Mouse (Mus musculus) thymus, adult 2 months (tissue): ENCODE measurements around the gene Lct. TPM values are rescaled to one million over a fixed set of nuclear protein-coding genes. Genes with fewer than 3 reads are reported as not detected.

Experiments used
- DNase-seq: peaks from one replicate; pipeline ENCODE4 v3.0.0; 2021
- H3K27ac ChIP-seq: fragments of 200-500 bp; 2 replicates; pipeline ENCODE4 v1.5.1; 2012; ENCODE audit warnings: low read length, control low read depth; ENCODE audit not compliant: control insufficient read depth, insufficient read depth
- H3K27me3 ChIP-seq: fragments of 200-500 bp; 2 replicates; pipeline ENCODE4 v1.6.1; 2012; ENCODE audit warnings: mild to moderate bottlenecking, low read length, moderate library complexity, mixed read lengths; ENCODE audit not compliant: control insufficient read depth, insufficient read depth
- H3K36me3 ChIP-seq: fragments of 200-500 bp; 2 replicates; pipeline ENCODE4 v1.6.1; 2012; ENCODE audit warnings: mild to moderate bottlenecking, low read length, moderate library complexity; ENCODE audit not compliant: control insufficient read depth, insufficient read depth
- H3K4me1 ChIP-seq: fragments of 200-500 bp; replicated peaks from 2 replicates; pipeline ENCODE4 v1.6.1; 2012; ENCODE audit warnings: low read length; ENCODE audit not compliant: control insufficient read depth, insufficient read depth
- H3K4me3 ChIP-seq: fragments of 200-500 bp; 2 replicates; pipeline ENCODE4 v1.5.1; 2012; ENCODE audit warnings: mild to moderate bottlenecking, low read length, control low read depth, moderate library complexity; ENCODE audit not compliant: control insufficient read depth, insufficient read depth
- CTCF ChIP-seq: fragments of 200-500 bp; IDR thresholded peaks from 2 replicates; pipeline ENCODE4 v1.5.1; 2012; ENCODE audit warnings: mild to moderate bottlenecking, control low read depth, low read length, moderate library complexity, borderline replicate concordance; ENCODE audit not compliant: control insufficient read depth, poor library complexity, insufficient read depth; ENCODE audit errors: extremely low read depth
- POLR2A ChIP-seq: fragments of 200-500 bp; IDR thresholded peaks from 2 replicates; pipeline ENCODE4 v1.6.1; 2012; ENCODE audit warnings: mild to moderate bottlenecking, low read length, control low read depth, moderate library complexity; ENCODE audit not compliant: control insufficient read depth, poor library complexity, insufficient read depth; ENCODE audit errors: extremely low read depth
- WGBS: fragments of 180-500 bp; shearing (Covaris S2); methylation state at CpG from one replicate; pipeline ENCODE4 v1.1.7; 2018; 5-methylcytosine and 5-hydroxymethylcytosine counted together
- polyA plus RNA-seq: library from polyadenylated mRNA; depleted of rRNA; stranded (reverse); fragments of >200 nt; gene quantifications from 2 replicates; pipeline ENCODE4 v1.2.3, GENCODE M21; 2012

Gene Lct
- polyA plus RNA-seq, 1 experiment = 0.19 TPM

GRCm38 (mm10) chr1:128295717-128296528, 32.2 kb downstream of the Lct start:
- H3K4me3 ChIP-seq = no peak overlapping the region
- no peaks in the 10 kb centered on the region for H3K4me1 ChIP-seq
- DNase-seq = no peak
- no peak for TF ChIP-seq CTCF
- no peaks in the 10 kb centered on the region for H3K27me3 ChIP-seq
- no peaks in the 10 kb centered on the region for H3K36me3 ChIP-seq
- H3K27ac ChIP-seq = no peak overlapping the region
- 94% methylated on average over 5 of the region's 5 CpGs for WGBS

- H3K27me3 ChIP-seq = no peaks in the 10 kb centered on the region
- DNase-seq = no peak
- H3K4me1 ChIP-seq = no peaks in the 10 kb centered on the region
- no peak overlapping the region for H3K4me3 ChIP-seq
- no peak overlapping the region for H3K27ac ChIP-seq
- WGBS = 90% methylated on average over 8 of the region's 8 CpGs
- no peaks in the 10 kb centered on the region for H3K36me3 ChIP-seq
- TF ChIP-seq CTCF (no peak), POLR2A (no peak)
Observed at GRCm38 (mm10) chr1:128295296-128295695, 32.8 kb downstream of the Lct start.

- DNase-seq = no peak
- H3K4me3 ChIP-seq = no peak overlapping the region
- H3K27ac ChIP-seq = no peak overlapping the region
- no peaks in the 10 kb centered on the region for H3K27me3 ChIP-seq
- 93% methylated on average over 12 of the region's 12 CpGs for WGBS
- no peaks in the 10 kb centered on the region for H3K4me1 ChIP-seq
- no peak for TF ChIP-seq CTCF
- H3K36me3 ChIP-seq = no peaks in the 10 kb centered on the region
Observed at GRCm38 (mm10) chr1:128293524-128293923, 34.6 kb downstream of the Lct start.

- DNase-seq = no peak
- no peaks in the 10 kb centered on the region for H3K27me3 ChIP-seq
- H3K27ac ChIP-seq = no peak overlapping the region
- TF ChIP-seq POLR2A = no peak
- TF ChIP-seq CTCF = no peak
- no peaks in the 10 kb centered on the region for H3K36me3 ChIP-seq
- 98% methylated on average over 5 of the region's 5 CpGs for WGBS
- H3K4me1 ChIP-seq = no peaks in the 10 kb centered on the region
- no peak overlapping the region for H3K4me3 ChIP-seq
Observed at GRCm38 (mm10) chr1:128290295-128290694, 37.8 kb downstream of the Lct start.

- DNase-seq = no peak
- TF ChIP-seq POLR2A (no peak), CTCF (no peak)
- Histone ChIP-seq H3K4me1 (no peaks in the 10 kb centered on the region), H3K27ac (no peak overlapping the region), H3K4me3 (no peak overlapping the region), H3K27me3 (no peaks in the 10 kb centered on the region), H3K36me3 (no peaks in the 10 kb centered on the region)
- 93% methylated on average over 9 of the region's 9 CpGs for WGBS
Observed at GRCm38 (mm10) chr1:128285136-128285535, 43.0 kb downstream of the Lct start.

- no peaks in the 10 kb centered on the region for H3K4me1 ChIP-seq
- TF ChIP-seq CTCF (no peak), POLR2A (no peak)
- H3K27ac ChIP-seq = no peak overlapping the region
- H3K36me3 ChIP-seq = peaks cover 8% of the 10 kb centered on the region
- DNase-seq = no peak
- 82% methylated on average over 8 of the region's 8 CpGs for WGBS
- H3K4me3 ChIP-seq = no peak overlapping the region
- no peaks in the 10 kb centered on the region for H3K27me3 ChIP-seq
Observed at GRCm38 (mm10) chr1:128284157-128284690, 43.9 kb downstream of the Lct start.
